ENCODE assay signal across 14 mouse cellular contexts in the genomic region with DNA sequence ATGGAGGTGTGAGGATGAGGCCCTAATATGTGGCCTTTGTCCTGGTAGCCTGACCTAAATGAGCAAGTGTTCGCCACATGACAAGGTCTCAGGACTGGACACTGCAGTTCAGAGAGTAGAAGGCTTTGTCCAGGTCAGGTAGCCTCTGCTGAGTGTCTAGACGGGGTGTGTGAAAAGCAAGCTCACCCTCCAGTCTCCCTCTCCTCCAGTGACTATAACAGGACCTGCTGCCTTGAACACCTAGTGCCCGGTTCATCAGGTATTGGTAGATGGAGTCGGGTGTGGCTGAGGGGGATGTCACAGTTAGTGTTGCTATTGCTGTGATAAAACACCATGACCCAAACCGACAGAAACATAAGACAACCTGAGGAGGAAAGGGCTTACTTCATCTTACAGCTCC.
"Had no signal": no experiment of that assay in that cellular context is flagged by ENCODE, and none has a peak within 500 bp of the region (broad histone marks: within the 10 kb centered on the region; RNA-seq: fewer than 3 reads in every experiment).

No protein-coding gene starts in this region.

- H3K36me3 ChIP-seq: limb, embryonic 12.5 days; liver, embryonic 15.5 days; midbrain, embryonic 12.5 days; neural tube, embryonic 13.5 days had no signal

- H3K27ac ChIP-seq: kidney, postnatal 0 days; limb, embryonic 12.5 days; liver, embryonic 15.5 days; midbrain, embryonic 12.5 days; neural tube, embryonic 13.5 days had no signal

- ATAC-seq: lung, postnatal 0 days; midbrain, embryonic 16.5 days had no signal

- H3K4me3 ChIP-seq: limb, embryonic 12.5 days; liver, embryonic 15.5 days; midbrain, embryonic 12.5 days; neural tube, embryonic 13.5 days had no signal

- H3K9me3 ChIP-seq: limb, embryonic 12.5 days; liver, embryonic 15.5 days; midbrain, embryonic 12.5 days; neural tube, embryonic 13.5 days had no signal

- DNase-seq: kidney, adult 9 months; lung, adult 2 months; lung, postnatal 4 days; right cerebral cortex, postnatal 4 days; spleen, adult 18-20 months; thymus, adult 18-20 months had no signal

- H3K4me2 ChIP-seq: limb, embryonic 12.5 days; liver, embryonic 11.5 days; liver, embryonic 15.5 days; midbrain, embryonic 12.5 days; neural tube, embryonic 13.5 days had no signal

- H3K9ac ChIP-seq: liver, embryonic 15.5 days; midbrain, embryonic 12.5 days; neural tube, embryonic 13.5 days had no signal
